Mouse (Mus musculus) liver, embryonic 14.5 days (tissue): ENCODE measurements around the gene Marcks.

Experiments
- CTCF ChIP-seq: IDR thresholded peaks from 2 replicates; pipeline ENCODE4 v1.5.1; 2016; ENCODE audit warnings: antibody characterized with exemption, low read depth, control low read depth
- EP300 ChIP-seq: IDR thresholded peaks from 2 replicates; pipeline ENCODE4 v1.6.1; 2016; ENCODE audit warnings: antibody characterized with exemption, low read depth

DNA sequence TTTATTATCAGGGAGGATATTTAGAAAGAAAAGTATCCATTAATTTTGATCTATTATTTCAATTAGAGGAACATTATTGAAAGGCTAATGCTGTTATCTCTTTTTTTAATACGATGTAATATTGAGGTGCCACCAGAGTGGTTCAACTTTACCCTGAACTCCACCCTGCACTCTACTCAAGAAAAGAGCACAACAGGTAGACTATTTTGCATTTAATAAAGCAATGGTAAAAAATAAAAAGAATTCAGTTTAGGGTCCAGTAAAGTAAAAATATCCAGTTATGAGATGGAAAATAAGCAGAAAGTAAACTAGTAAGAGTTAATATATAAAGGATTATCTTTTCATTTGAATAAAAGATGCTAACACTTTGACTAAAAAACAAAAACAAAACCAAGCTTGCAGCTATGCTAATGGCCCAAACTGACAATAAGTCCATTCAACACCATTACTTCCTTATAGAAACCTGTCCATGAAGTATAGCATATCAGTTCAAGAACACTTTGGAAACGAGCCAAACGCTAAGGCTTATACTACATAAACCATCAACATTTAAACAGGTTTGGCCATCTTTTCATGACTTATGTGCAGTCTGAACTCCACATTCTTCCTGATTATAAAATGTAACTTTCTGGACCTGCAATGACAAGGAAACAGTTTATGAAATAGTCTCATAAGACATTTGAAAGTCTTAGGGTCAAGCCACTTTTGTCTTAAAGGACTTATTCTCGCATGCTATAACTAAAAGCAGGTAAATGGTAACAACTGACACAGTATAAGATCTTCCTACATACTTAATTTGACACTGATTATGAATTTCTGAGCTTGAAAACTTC is 4.6 kb downstream of the Marcks start:
- TF ChIP-seq CTCF (no peak), EP300 (no peak)
